Mouse (Mus musculus) lung, adult 2 months (tissue): ENCODE data around the gene Fibp.

Experiments used
- CTCF ChIP-seq: fragments of 200-500 bp; IDR thresholded peaks from 2 replicates; pipeline ENCODE4 v1.5.1; 2011; ENCODE audit warnings: mild to moderate bottlenecking, low read length, control low read depth; ENCODE audit not compliant: insufficient read depth
- POLR2A ChIP-seq: fragments of 200-500 bp; IDR thresholded peaks from 2 replicates; pipeline ENCODE4 v1.6.1; 2011; ENCODE audit warnings: low read depth, mild to moderate bottlenecking, control low read depth, low read length, borderline replicate concordance; ENCODE audit errors: extremely low read depth

- TF ChIP-seq POLR2A, result no peak
- TF ChIP-seq CTCF, result no peak
Observed at GRCm38 (mm10) chr19:5418750-5419466, 41.5 kb upstream of the Fibp start.
